Mouse (Mus musculus): ENCODE measurements around the gene Lrp5.

The Lrp5 gene

DNA sequence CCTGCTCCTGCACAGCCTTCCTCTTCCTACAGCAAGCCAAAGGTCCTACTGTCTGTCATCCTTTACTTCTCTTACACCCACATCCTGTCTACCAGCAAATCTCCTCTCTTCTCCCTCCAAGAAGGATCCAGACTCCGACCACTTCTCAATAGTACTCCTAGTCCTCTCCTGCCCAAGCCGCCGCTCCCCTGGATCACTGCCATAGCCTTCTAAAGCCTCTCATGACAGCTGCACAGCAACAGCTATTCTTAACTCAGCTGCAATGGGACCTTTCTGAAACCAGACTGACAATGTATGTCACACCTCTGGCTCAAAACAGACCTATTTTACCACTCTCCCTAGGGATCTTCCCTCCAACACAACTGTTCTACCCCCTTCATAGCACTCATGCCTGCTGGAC, 122.1 kb downstream of the Lrp5 start:
- in situ Hi-C loops (cut with MboI, MseI), result loop anchor here in 1 of 2 experiments (25.0 kb wide), 1 partner anchor 1823 kb away; the partner anchor contains the start of gene Sart1

DNA sequence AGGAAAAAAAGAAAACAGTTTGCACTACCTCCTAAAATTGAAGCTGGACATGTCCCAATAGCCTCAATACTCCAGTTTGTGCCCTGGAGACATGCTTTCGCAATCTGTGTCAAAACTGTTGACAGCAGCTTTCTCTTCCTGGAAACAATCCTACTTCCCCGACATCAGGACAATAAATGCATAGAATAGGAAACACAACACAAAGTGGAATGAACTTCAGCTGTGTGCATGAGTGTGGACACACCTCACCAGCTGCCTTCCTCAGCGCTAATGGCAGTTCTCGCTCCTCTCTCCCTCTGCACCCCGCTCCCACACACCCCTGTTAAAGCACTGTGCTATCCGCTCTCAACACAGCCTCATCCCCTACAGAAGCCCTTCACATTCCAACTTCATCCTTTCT, 123.6 kb downstream of the Lrp5 start:
- in situ Hi-C loops (cut with MboI, MseI), result loop anchor here in 1 of 2 experiments (25.0 kb wide), 1 partner anchor 1825 kb away; the partner anchor contains the start of gene Sart1

DNA sequence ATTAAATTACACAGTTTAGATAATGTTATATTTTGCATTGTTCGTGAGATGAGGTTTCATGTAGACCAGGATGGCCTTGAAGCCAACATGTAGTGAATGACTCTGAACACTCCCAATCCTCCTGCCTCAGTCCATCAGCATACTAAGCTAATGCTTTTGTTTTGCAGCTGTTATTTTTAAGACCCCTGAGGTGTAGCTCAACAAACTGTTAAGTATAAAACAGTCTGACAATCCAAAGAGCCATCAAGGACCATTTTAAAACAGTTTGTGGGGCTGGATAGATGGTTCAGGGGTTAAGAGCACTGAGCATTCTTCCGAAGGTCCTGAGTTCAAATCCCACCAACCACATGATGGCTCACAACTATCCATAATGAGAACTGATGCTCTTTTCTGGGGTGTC, 124.1 kb downstream of the Lrp5 start:
- in situ Hi-C loops (cut with MboI, MseI), result loop anchor here in 1 of 2 experiments (25.0 kb wide), 1 partner anchor 1825 kb away; the partner anchor contains the start of gene Sart1

DNA sequence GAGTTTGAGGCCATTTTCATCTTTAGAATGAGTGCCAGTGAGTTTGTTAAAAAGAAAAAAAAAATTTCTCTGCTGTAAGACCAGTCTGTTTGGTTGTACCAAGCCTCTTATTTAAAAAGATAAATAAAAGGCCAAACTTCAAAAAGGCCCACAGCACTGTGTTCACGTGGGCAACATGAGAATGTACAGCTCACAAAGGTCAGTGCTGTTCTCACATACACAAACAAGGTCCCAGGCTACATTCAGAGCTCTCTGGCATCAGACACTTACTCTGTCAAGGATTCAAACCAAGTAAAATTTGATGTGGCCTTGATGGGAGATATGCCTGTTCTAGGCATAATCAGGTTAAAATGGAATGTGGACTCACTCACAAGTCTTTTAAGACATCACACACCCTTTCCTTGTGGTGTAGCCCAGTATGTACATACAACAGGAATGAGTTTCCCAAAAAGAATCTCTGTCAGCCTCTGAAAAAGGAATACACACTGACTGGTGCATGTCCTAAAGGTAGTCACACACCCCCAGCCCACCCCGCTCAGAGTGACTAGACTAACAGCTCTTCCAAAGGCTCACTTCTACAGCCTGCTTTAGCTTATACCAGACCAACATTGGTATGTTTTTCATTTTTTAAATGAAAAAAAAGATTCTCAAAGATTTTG, 130.1 kb downstream of the Lrp5 start:
- in situ Hi-C loops (cut with MboI, MseI), result loop anchor here (5.0 to 25.0 kb wide), 2 partner anchors 856 to 1831 kb away; partner anchors contain the start of gene Sart1 (in 1 of the 2)

DNA sequence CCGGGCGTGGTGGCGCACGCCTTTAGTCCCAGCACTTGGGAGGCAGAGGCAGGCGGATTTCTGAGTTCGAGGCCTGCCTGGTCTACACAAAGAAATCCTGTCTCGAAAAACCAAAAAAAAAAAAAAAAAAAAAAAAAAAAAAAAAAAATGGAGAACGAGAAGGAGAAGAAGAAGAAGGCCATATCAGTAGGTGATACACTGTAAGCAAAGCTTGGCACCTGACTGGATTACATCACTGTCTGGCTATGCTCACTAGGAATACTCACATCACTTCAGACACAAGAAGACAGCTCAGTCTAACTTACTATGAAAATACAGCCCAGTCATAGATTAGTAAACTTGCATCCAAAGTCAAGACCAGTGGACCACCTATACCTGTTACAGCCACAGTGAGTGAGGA, 131.6 kb downstream of the Lrp5 start:
- in situ Hi-C loops (cut with MboI, MseI), result loop anchor here (5.0 to 25.0 kb wide), 2 partner anchors 858 to 1833 kb away; partner anchors contain the start of gene Sart1 (in 1 of the 2)

DNA sequence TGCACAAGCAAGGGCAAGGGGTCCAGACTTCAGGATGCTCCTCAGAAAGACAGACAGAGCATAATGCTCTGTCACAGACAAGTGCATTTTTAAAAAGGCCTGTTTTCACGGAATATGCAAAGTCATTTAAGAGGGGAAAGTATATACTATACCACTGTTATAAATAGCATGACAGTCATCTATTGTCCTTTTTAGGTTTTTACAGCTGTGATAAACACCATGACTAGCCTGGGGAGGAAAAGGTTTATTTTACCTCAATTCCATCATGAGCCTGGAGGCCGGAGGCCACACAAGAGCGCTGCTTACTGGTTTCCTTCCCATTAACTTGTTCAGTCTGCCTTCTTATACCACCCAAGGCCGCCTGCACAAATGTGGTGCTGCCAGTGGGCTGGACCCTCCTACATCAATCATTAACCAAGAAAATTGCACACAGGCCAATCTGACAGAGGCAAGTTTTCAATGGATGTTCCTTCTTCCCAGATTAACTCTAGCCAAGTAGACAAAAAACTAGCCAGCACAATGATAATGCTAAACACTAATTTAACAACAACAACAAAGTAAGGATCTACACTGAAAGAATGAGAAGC, 134.7 kb downstream of the Lrp5 start:
- in situ Hi-C loops (cut with MboI, MseI), result loop anchor here in 1 of 2 experiments (25.0 kb wide), 1 partner anchor 1836 kb away; the partner anchor contains the start of gene Sart1

DNA sequence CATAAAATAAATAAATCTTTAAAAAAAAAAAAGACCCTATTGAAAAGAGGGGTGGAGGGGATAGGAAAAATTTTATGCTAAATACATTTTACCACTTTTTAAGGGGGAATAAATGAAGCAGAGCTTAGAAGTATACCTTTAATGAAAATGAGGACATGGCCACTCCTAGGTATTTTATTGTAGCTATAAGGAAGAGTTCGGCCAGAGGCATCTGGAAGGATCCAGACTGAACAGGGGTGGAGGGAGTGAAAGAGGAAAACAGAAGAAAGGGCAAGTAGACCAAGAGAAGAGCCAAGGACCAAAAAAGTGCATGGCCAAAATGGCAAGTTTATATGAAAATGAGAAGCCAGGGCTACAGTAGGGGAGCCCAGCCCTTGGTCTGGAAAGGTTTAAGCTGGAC, 136.3 kb downstream of the Lrp5 start:
- in situ Hi-C loops (cut with MboI, MseI), result loop anchor here in 1 of 2 experiments (25.0 kb wide), 1 partner anchor 1837 kb away; the partner anchor contains the start of gene Sart1

DNA sequence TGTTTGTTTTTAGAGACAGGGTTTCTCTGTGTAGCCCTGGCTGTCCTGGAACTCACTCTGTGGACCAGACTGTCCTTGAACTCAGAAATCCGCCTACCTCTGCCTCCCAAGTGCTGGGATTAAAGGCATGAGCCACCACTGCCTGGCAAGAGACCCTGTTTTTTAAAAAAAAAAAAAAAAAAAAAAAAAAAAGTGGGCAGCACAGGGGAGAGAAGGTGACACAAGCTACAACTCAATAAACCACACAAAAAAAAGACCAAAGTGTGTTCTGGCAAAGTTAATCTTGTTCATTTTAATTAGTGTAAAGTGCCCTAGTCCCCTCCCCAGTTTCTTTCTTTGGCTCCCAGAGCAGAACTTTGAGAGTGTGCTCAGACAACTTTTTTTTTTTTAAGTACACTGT, 137.1 kb downstream of the Lrp5 start:
- in situ Hi-C loops (cut with MboI, MseI), result no loop called here

DNA sequence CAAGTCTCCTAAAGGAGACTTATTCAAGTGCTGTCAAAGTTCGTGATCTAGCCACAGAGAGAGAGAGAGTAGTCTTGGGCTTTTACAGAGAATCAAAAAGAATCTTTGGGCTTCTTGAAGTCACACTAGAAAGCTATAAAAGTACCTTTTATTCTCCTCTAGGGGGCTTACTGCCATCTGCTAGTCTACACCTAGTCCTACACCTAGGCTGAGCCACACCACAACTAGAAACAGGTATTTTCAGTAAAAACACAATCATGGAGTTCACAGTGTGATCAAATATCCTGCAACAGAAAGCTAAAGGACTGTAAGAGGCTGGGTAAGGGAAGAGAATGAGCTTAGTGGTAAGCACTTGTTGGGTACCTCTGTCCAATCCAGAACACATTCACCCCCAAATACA, 138.1 kb downstream of the Lrp5 start:
- in situ Hi-C loops (cut with MboI, MseI), result no loop called here

DNA sequence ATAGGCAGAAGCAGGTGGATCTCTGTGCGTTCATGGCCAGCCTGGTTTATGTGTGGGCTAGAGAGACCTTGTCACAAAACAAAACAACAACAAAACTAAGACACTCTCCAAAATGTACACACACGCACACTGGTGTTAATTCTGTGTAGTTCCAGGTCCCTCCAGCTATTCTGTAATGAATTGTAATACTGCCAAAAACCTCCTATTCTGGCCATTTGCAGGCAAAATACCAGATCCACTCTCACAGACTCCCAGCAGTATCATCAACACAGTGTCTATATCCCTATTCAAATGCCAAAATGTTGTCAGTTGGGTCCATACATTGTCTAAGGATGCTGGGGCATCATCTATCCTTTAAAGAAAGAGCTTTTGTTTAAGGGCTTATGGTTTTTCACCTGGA, 141.4 kb downstream of the Lrp5 start:
- in situ Hi-C loops (cut with MboI, MseI), result no loop called here

DNA sequence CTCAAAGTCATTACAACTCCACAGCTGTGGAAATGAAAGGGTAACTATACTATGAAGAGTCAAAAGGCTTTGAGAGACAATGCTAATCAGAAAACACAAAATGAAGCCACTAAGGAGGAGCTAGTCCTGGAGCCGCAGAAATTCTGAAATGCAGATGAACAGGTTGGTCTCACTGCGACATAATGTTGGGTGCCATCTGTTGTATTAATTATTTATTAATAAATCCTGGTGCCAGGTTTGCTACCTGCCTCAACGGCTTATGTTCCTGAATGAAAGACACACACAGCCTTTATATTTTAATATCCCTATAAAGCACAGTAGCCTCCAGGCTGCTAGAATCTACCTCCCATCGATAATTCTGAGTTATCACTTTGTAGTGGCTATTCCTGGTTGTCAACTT, 143.8 kb downstream of the Lrp5 start:
- in situ Hi-C loops (cut with MboI, MseI), result no loop called here

DNA sequence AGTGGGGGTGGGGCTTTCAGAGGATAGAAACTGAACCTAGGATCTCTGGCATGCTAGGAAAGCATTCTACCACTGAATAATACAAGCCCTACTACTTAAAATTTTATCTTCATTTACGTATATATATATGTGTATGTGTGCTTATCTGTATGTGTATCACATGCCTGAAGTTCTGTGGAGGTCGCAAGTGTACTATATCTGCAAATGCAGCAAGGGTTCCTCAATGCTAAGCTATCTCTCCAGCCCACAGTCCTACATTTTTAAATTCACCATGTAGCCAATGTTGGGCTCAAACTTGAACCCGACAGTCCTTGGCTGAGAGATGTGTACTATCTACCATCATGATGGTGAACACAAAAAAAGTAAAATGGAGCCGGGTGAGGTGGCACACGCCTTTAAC, 145.4 kb downstream of the Lrp5 start:
- in situ Hi-C loops (cut with MboI, MseI), result no loop called here

DNA sequence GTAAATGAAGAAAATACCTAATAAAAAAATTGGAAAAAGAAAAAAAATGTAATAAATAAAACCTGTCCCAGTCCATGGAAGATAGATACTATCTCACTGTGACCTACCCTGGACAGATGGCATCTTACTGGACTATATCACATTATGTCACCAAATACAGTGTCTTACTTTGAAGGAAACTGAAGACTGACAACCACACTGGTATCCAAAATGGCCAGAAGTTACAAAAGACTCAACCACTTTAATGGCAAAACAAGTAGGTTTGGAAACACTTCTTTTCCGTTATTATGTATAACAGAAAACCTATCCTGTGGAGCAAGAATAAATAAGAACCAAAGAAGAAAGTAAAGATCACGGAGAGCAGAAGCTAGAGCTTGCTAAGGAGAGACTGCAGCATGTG, 146.1 kb downstream of the Lrp5 start:
- in situ Hi-C loops (cut with MboI, MseI), result no loop called here

DNA sequence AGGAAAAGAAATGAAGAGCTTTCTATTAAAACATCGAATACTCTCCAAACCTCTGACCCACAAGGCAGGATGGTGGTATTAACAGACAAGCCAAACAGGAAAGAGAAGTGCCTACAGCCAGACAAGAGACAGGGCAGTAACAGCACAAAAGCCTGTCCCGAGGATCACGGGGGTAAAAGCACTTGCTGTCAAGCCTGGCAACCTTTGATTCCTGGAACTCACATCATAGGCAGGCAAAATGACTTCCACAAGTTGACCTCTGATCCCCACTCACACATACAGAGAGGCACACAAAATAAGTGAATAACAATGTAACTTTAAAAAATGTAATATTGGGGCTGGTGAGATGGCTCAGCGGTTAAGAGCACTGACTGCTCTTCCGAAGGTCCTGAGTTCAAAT, 146.9 kb downstream of the Lrp5 start:
- in situ Hi-C loops (cut with MboI, MseI), result no loop called here

DNA sequence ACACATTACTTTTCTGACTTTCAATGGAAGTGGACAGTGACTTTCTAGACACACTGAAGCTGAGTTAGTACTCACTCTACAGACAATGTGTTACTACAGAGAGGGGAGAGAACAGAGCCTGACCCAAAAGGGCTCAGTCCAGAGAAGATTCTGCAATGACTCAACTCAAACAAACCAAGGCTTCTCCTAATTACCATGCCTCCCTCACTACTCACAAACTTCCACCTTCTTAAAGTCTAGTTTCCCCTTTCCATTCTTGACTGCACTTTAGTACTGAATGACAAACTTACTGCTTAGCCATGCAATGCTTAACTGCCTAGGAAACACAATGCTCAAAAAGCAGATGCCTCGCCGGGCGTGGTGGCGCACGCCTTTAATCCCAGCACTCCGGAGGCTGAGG, 148.7 kb downstream of the Lrp5 start:
- in situ Hi-C loops (cut with MboI, MseI), result no loop called here

DNA sequence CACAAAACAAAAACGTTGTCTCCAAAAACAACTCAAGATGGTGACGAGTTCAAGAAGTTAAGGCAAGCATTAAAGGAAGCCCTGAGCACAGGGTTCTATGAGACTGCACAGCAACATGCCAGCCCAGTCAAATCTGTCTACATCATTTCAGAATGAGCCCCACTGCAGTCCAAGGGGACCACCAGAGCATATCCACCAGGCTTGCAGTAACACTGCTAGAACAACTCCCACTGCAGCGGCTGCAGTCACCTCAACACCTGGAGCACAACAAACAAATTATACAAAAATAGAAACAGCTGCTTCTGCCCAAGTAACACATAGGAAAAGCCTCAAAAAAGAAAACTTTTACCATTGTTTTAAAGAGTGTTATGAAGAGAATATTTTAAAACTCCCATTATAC, 151.4 kb downstream of the Lrp5 start:
- in situ Hi-C loops (cut with MboI, MseI), result no loop called here
